Comparison of ENCODE assay signal across 8 mouse cellular contexts in genomic region chr1:75662141-75662990, GRCm38 (mm10).
A peak's percentile ranks its signal among the peaks of the same experiment; 100 is the strongest.
DNase-seq lines count a peak whose midpoint lies in the region; ATAC-seq and TF ChIP-seq lines count a peak whose summit lies in the region.

No protein-coding gene starts in this region.

- no peak for TF ChIP-seq POLR2A in brain, embryonic 14.5 days (IDR thresholded peaks at IDR 0.05; ENCODE audit: borderline replicate concordance, extremely low read depth, insufficient read depth, insufficient read length, poor library complexity, severe bottlenecking)
- TF ChIP-seq POLR2A in cerebellum, adult 2 months (IDR thresholded peaks at IDR 0.05; ENCODE audit: borderline replicate concordance, insufficient read depth, low read length), result no peak

- peaks cover 4% of the 10 kb centered on the region; the same call in 1 of the 2 replicates for H3K4me1 ChIP-seq in forebrain, embryonic 11.5 days (replicated peaks; ENCODE audit: control insufficient read depth, insufficient read depth, low read length)
- H3K4me1 ChIP-seq in forebrain, embryonic 15.5 days, result peaks cover 5% of the 10 kb centered on the region; the same call in 1 of the 2 replicates
- H3K4me1 ChIP-seq in heart, embryonic 12.5 days (replicated peaks), result peaks cover 15% of the 10 kb centered on the region
- H3K4me1 ChIP-seq in cerebellum, adult 2 months (ENCODE audit: control insufficient read depth, insufficient read depth, low read length), result no peaks in the 10 kb centered on the region

- 0 out of 2 replicates have a peak, but pooled peaks have one; percentile 15 for ATAC-seq in forebrain, embryonic 11.5 days (replicated peaks; ENCODE audit: low FRiP score)
- no peak for ATAC-seq in forebrain, embryonic 15.5 days (replicated peaks)
- ATAC-seq in heart, embryonic 12.5 days (ENCODE audit: insufficient number of reproducible peaks, low FRiP score), result no peak

- no peaks in the 10 kb centered on the region for H3K36me3 ChIP-seq in forebrain, embryonic 11.5 days (ENCODE audit: control insufficient read depth, insufficient read depth, low read length)
- no peaks in the 10 kb centered on the region for H3K36me3 ChIP-seq in forebrain, embryonic 15.5 days
- no peaks in the 10 kb centered on the region for H3K36me3 ChIP-seq in heart, embryonic 12.5 days

- no peak overlapping the region for H3K27ac ChIP-seq in forebrain, embryonic 11.5 days (ENCODE audit: low read depth, low read length)
- H3K27ac ChIP-seq in forebrain, embryonic 15.5 days (replicated peaks), result no peak overlapping the region
- H3K27ac ChIP-seq in heart, embryonic 12.5 days (ENCODE audit: poor library complexity, severe bottlenecking), result no peak overlapping the region
- no peak overlapping the region for H3K27ac ChIP-seq in cerebellum, adult 2 months (ENCODE audit: insufficient read depth, low read length)

- peaks cover 15% of the 10 kb centered on the region; the same call in 1 of the 2 replicates for H3K27me3 ChIP-seq in forebrain, embryonic 11.5 days (ENCODE audit: control insufficient read depth, insufficient read depth, low read length)
- no peaks in the 10 kb centered on the region for H3K27me3 ChIP-seq in forebrain, embryonic 15.5 days
- H3K27me3 ChIP-seq in heart, embryonic 12.5 days (replicated peaks), result peaks cover 12% of the 10 kb centered on the region
- H3K27me3 ChIP-seq in cerebellum, adult 2 months (ENCODE audit: control insufficient read depth, insufficient read depth, low read length), result no peaks in the 10 kb centered on the region; the same call in 1 of the 2 replicates

- peaks cover 3% of the 10 kb centered on the region; the same call in 1 of the 2 replicates for H3K9me3 ChIP-seq in forebrain, embryonic 11.5 days (ENCODE audit: control insufficient read depth, low read length)
- H3K9me3 ChIP-seq in forebrain, embryonic 15.5 days, result no peaks in the 10 kb centered on the region
- peaks cover 8% of the 10 kb centered on the region; the same call in 1 of the 2 replicates for H3K9me3 ChIP-seq in heart, embryonic 12.5 days (replicated peaks)

- H3K4me3 ChIP-seq in forebrain, embryonic 11.5 days (ENCODE audit: low read depth, low read length), result no peak overlapping the region
- no peak overlapping the region for H3K4me3 ChIP-seq in forebrain, embryonic 15.5 days
- peak overlapping the region; percentile 30 for H3K4me3 ChIP-seq in heart, embryonic 12.5 days
- H3K4me3 ChIP-seq in cerebellum, adult 2 months (replicated peaks; ENCODE audit: insufficient read depth, low read depth, low read length), result no peak overlapping the region

- H3K4me2 ChIP-seq in forebrain, embryonic 11.5 days (ENCODE audit: low read depth, low read length, severe bottlenecking), result 0 out of 2 replicates have a peak overlapping the region, but pooled peaks have one; percentile 5
- no peak overlapping the region for H3K4me2 ChIP-seq in forebrain, embryonic 15.5 days (replicated peaks)
- peak overlapping the region; percentile 64 for H3K4me2 ChIP-seq in heart, embryonic 12.5 days

- 14% methylated on average over 17 of the region's 17 CpGs for WGBS in forebrain, embryonic 11.5 days
- 18% methylated on average over 17 of the region's 17 CpGs for WGBS in forebrain, embryonic 15.5 days
- 17% methylated on average over 17 of the region's 17 CpGs for WGBS in heart, embryonic 12.5 days
- 39% methylated on average over 17 of the region's 17 CpGs for WGBS in cerebellum, adult 2 months

- peak; percentile 59 for DNase-seq in forebrain, embryonic 11.5 days (ENCODE audit: low spot score)
- peak; percentile 74 for DNase-seq in brain, embryonic 14.5 days (ENCODE audit: low read depth)
- peak; percentile 57 for DNase-seq in lung, postnatal 10 days
- DNase-seq in c-Kit-positive CD71-positive TER-119-positive erythroid progenitor cells, embryonic 14.5 days (ENCODE audit: low spot score), result no peak
- no peak for DNase-seq in layer of hippocampus, adult 9-11 months
- no peak for DNase-seq in cerebellum, adult 2 months

- no peak for TF ChIP-seq CTCF in brain, embryonic 14.5 days (IDR thresholded peaks at IDR 0.05; ENCODE audit: borderline replicate concordance, extremely low read depth, insufficient read depth, insufficient read length)
- TF ChIP-seq CTCF in cerebellum, adult 2 months (IDR thresholded peaks at IDR 0.05; ENCODE audit: borderline replicate concordance, insufficient read depth, low read depth, low read length), result no peak

- H3K9ac ChIP-seq in forebrain, embryonic 11.5 days (ENCODE audit: low read length), result no peak overlapping the region
- H3K9ac ChIP-seq in forebrain, embryonic 15.5 days (replicated peaks), result no peak overlapping the region
- peak overlapping the region; percentile 24; the same call in 1 of the 2 replicates for H3K9ac ChIP-seq in heart, embryonic 12.5 days

Comparison
In these comparisons a context has a peak if more than half of its experiments do, and no peak if none do; other contexts are left out.
1. DNase-seq: peak in forebrain, embryonic 11.5 days (single experiment), brain, embryonic 14.5 days (single experiment) and lung, postnatal 10 days (single experiment); none in c-Kit-positive CD71-positive TER-119-positive erythroid progenitor cells, embryonic 14.5 days (single experiment), layer of hippocampus, adult 9-11 months (single experiment) and cerebellum, adult 2 months (0 of 2).